Mouse (Mus musculus) heart, embryonic 15.5 days (tissue): ENCODE measurements at regions not wholly inside any gene's neighbourhood (a gene's known extent, or its start where the extent isn't known, plus 50 kb on each side); places are given as distances from the start of the nearest gene placed in this dataset.

ENCODE experiments used
- ATAC-seq: fragments of 200-750 bp; cut with Nextera tagmentation; replicated peaks from 2 replicates; pipeline ENCODE4 v1.8.0; 2017; ENCODE audit warnings: low read depth, moderate TSS enrichment; ENCODE audit not compliant: insufficient number of reproducible peaks, insufficient read depth, low FRiP score
- H3K27ac ChIP-seq: fragments of 300-500 bp; sonication (generic); 2 replicates; pipeline ENCODE4 v1.5.1; 2015; ENCODE audit warnings: mild to moderate bottlenecking, inconsistent platforms
- H3K27me3 ChIP-seq: fragments of 300-500 bp; sonication (generic); 2 replicates; pipeline ENCODE4 v1.6.1; 2015; ENCODE audit warnings: inconsistent platforms
- H3K36me3 ChIP-seq: fragments of 300-500 bp; sonication (generic); 2 replicates; pipeline ENCODE4 v1.6.1; 2015; ENCODE audit warnings: mild to moderate bottlenecking, inconsistent platforms
- H3K4me1 ChIP-seq: fragments of 300-500 bp; sonication (generic); replicated peaks from 2 replicates; pipeline ENCODE4 v1.6.1; 2015; ENCODE audit warnings: inconsistent platforms
- H3K4me2 ChIP-seq: fragments of 300-500 bp; sonication (generic); 2 replicates; pipeline ENCODE4 v1.6.1; 2015; ENCODE audit warnings: inconsistent platforms, mild to moderate bottlenecking, moderate library complexity
- H3K4me3 ChIP-seq: fragments of 300-500 bp; sonication (generic); 2 replicates; pipeline ENCODE4 v1.5.1; 2015; ENCODE audit warnings: mild to moderate bottlenecking, inconsistent platforms
- H3K9ac ChIP-seq: fragments of 300-500 bp; sonication (generic); 2 replicates; pipeline ENCODE4 v1.6.1; 2015; ENCODE audit warnings: mild to moderate bottlenecking, inconsistent platforms
- H3K9me3 ChIP-seq: fragments of 300-500 bp; sonication (generic); replicated peaks from 2 replicates; pipeline ENCODE4 v1.6.1; 2016; ENCODE audit warnings: inconsistent platforms
- WGBS: fragments of 180-500 bp; shearing (Covaris S2); methylation state at CpG from one replicate; pipeline ENCODE4 v1.1.7; 2015; ENCODE audit warnings: mixed read lengths; 5-methylcytosine and 5-hydroxymethylcytosine counted together

DNA sequence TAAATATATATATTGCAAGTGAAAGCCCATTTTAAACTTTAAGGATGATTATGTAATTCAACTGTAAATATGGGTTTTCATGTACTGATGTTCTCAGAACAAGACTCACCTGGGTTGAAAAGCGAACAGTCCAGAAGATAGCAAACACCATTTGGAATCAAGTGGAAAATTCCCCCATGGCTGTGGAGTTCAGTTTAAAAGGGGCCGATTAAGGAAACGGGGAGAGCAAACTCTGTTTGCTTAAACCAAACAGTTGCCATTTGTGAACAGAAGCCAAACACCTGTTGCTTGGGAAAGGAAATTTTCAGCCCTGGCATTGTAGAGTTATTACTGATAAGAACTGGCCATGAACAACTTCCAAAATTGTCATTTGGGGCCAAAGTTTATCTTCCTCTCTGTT, 126.1 kb downstream of the Tent5c start:
- Histone ChIP-seq H3K27me3 (no peaks in the 10 kb centered on the region), H3K9ac (no peak overlapping the region), H3K27ac (no peak overlapping the region), H3K4me3 (no peak overlapping the region), H3K9me3 (no peaks in the 10 kb centered on the region), H3K36me3 (no peaks in the 10 kb centered on the region), H3K4me2 (no peak overlapping the region), H3K4me1 (no peaks in the 10 kb centered on the region)
- 67% methylated on average over 3 of the region's 3 CpGs for WGBS
- ATAC-seq, result no peak

DNA sequence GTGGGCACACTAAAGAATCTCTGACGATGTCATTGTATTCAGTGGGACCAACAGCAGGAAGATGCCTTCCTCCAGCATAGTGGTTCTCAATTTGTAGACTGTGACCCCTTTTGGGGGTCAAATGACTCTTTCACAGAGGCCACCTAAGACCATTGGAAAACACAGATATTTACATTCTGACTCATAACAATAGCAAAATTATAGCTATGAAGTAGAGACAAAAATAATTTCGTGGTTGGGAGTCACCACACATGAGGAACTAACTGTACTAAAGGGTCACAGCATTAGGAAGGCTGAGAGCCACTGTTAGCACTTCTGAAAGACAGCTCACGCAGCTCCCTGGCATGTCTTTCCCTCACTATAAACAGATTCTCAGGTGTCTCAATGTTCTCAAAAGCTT, 129.1 kb downstream of the Tent5c start:
- no peak for ATAC-seq
- H3K4me1 ChIP-seq, result no peaks in the 10 kb centered on the region
- H3K4me3 ChIP-seq, result no peak overlapping the region
- H3K4me2 ChIP-seq, result no peak overlapping the region
- 73% methylated on average over 3 of the region's 3 CpGs for WGBS
- H3K27ac ChIP-seq, result no peak overlapping the region
- no peaks in the 10 kb centered on the region for H3K9me3 ChIP-seq
- H3K9ac ChIP-seq, result no peak overlapping the region
- H3K36me3 ChIP-seq, result no peaks in the 10 kb centered on the region
- no peaks in the 10 kb centered on the region for H3K27me3 ChIP-seq

DNA sequence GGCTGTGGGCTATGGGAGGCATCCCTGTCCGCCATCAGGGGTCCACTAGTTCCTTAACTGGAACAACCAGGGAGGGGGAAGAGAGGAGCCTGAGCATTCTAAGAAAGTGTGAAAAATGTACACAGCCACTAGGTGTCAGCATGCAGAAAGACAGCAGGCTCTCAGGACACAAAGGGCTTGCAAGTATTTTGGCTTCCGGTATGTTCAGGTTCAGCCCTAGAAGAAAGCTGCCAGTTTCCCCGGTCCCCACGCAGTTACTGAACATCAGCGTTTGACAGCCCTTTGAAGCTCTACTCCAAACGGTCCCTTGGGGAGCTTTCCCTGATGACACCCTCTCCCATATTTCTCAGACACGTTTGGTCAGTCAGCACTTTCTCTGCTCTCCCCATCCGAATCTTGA, 130.1 kb downstream of the Tent5c start:
- ATAC-seq, result no peak

DNA sequence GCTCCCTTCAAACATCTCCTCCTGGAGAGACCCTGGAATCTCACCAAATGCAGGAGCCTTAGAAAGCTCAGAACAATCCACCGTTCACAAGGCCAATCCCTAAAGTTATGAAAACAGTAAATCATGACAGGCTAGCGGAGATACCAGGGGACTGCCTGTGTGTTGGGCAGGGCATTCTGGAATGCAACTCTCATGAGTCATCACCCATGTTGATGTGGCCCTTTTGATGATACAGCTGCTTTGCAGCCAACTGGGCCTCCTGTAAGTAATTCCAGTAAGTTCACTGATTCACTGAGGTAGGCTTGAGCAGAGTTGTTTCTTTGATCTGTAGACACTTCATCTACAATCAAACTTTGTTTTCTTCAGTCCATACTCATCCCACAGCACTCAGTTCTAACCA, 155.6 kb downstream of the Tent5c start:
- H3K9me3 ChIP-seq, result no peaks in the 10 kb centered on the region
- no peak overlapping the region for H3K4me3 ChIP-seq
- H3K27ac ChIP-seq, result no peak overlapping the region
- ATAC-seq, result no peak
- no peak overlapping the region for H3K4me2 ChIP-seq
- 55% methylated on average over 2 of the region's 2 CpGs for WGBS
- no peaks in the 10 kb centered on the region for H3K27me3 ChIP-seq
- H3K4me1 ChIP-seq, result no peaks in the 10 kb centered on the region
- H3K36me3 ChIP-seq, result no peaks in the 10 kb centered on the region
- H3K9ac ChIP-seq, result no peak overlapping the region

More for the DNA sequence above, 130.1 kb downstream of the Tent5c start:
- H3K4me3 ChIP-seq, result peak overlapping the region; percentile 42
- no peaks in the 10 kb centered on the region for H3K36me3 ChIP-seq
- no peaks in the 10 kb centered on the region for H3K27me3 ChIP-seq
- peak overlapping the region; percentile 72 for H3K4me2 ChIP-seq
- no peak overlapping the region for H3K27ac ChIP-seq
- H3K4me1 ChIP-seq, result no peaks in the 10 kb centered on the region
- peak overlapping the region; percentile 50; the same call in 1 of the 2 replicates for H3K9ac ChIP-seq
- WGBS, result 14% methylated on average over 8 of the region's 8 CpGs
- H3K9me3 ChIP-seq, result no peaks in the 10 kb centered on the region

DNA sequence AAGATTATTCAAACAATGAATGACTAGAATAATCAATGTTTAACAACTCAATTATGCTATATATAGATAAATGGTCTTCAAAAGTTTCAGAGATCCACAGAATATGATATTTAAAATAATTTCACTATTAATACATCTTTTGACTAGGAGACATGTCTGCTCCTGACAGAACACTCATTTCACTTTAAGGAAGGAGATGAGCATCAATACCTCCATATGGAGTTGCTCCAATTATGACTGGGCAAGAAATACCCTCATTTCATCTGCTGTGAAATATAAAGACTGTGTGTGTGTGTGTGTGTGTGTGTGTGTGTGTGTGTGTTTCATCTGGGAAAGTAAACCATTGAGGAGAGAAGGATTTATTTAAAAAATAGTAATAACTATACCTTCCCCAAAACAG, 156.2 kb upstream of the Wdr3 start:
- H3K4me2 ChIP-seq, result no peak overlapping the region
- H3K4me3 ChIP-seq, result no peak overlapping the region
- no peak overlapping the region for H3K9ac ChIP-seq
- H3K27me3 ChIP-seq, result no peaks in the 10 kb centered on the region
- no peaks in the 10 kb centered on the region for H3K4me1 ChIP-seq
- no peaks in the 10 kb centered on the region for H3K9me3 ChIP-seq
- no peak overlapping the region for H3K27ac ChIP-seq
- no peaks in the 10 kb centered on the region for H3K36me3 ChIP-seq
- ATAC-seq, result no peak

DNA sequence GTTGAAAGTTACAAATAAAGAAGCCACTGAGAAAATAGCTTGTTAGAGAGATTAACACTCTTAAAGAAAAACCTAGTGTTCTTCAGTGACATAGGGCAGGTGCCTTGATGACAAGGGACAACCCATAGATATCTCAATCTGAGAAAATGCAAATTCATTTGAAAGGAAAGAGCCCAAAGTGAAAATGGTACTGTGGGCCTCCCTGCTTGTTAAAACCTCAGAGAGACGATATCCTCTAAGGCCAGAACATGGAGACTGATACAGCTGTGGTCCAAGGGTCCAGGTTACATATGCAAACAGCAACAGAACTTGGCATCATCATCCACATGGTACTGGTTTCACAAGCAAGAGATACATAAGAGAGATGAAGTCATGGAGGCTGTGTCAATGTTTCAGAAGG, 125.6 kb upstream of the Wdr3 start:
- ATAC-seq, result no peak
- no peak overlapping the region for H3K9ac ChIP-seq
- no peaks in the 10 kb centered on the region for H3K9me3 ChIP-seq
- H3K4me3 ChIP-seq, result no peak overlapping the region
- no peaks in the 10 kb centered on the region for H3K27me3 ChIP-seq
- H3K4me1 ChIP-seq, result no peaks in the 10 kb centered on the region
- WGBS, result 81% methylated on average over 1 of the region's 1 CpGs
- no peak overlapping the region for H3K4me2 ChIP-seq
- no peaks in the 10 kb centered on the region for H3K36me3 ChIP-seq
- H3K27ac ChIP-seq, result no peak overlapping the region

DNA sequence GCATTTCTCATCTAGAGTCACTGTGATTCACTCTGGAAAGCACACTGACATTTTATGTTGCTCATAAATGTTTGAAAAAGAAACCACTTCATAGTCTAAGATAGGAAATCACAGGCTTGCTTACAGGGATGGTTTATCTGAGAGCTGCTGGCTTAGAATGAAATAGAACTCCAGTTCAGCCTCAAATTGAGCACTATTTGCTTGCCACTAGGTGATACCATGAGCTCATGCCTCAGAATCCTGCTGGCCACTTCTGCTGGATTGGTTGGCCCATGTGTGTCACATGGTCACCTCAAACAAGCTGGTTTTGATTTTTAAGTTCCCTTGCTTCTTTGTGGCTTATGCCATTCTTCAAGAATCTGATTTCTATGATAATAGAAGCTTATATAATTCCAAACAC, 104.8 kb upstream of the Wdr3 start:
- H3K4me3 ChIP-seq, result no peak overlapping the region
- no peak overlapping the region for H3K27ac ChIP-seq
- H3K9me3 ChIP-seq, result no peaks in the 10 kb centered on the region
- H3K27me3 ChIP-seq, result no peaks in the 10 kb centered on the region
- H3K9ac ChIP-seq, result no peak overlapping the region
- no peak overlapping the region for H3K4me2 ChIP-seq
- H3K36me3 ChIP-seq, result no peaks in the 10 kb centered on the region
- ATAC-seq, result no peak
- no peaks in the 10 kb centered on the region for H3K4me1 ChIP-seq

DNA sequence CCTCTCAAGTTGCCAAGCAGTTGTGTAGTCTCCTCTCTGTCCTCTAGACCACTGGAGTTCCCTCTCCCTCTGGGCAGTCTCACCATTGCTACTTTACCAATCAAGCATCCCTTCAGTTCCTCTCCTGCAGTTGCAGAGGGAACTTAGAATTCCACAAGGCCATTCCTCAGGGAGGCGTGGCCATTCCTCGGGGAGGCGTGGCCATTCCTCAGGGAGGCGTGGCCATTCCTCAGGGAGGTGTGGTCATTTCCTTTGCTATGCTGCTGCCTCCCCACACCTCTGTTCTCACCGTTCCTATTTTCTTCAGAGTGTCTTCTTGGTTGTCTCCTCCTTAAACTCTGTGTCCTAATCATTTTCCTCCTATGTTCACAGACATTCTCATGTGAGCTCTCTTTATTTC, 102.8 kb upstream of the Wdr3 start:
- ATAC-seq, result no peak

More for the DNA sequence above, 102.8 kb upstream of the Wdr3 start:
- no peaks in the 10 kb centered on the region for H3K4me1 ChIP-seq
- 49% methylated on average over 5 of the region's 5 CpGs for WGBS
- no peak overlapping the region for H3K9ac ChIP-seq
- H3K9me3 ChIP-seq, result no peaks in the 10 kb centered on the region
- H3K4me2 ChIP-seq, result no peak overlapping the region
- no peak overlapping the region for H3K27ac ChIP-seq
- no peaks in the 10 kb centered on the region for H3K36me3 ChIP-seq
- H3K4me3 ChIP-seq, result no peak overlapping the region
- H3K27me3 ChIP-seq, result no peaks in the 10 kb centered on the region
